Mouse (Mus musculus) heart, embryonic 16.5 days (tissue): ENCODE results near the gene Chst10. TPM values are rescaled to one million over a fixed set of nuclear protein-coding genes. Genes with fewer than 3 reads are reported as not detected.

Experiments used
- ATAC-seq: fragments of 200-750 bp; cut with Nextera tagmentation; replicated peaks from 2 replicates; pipeline ENCODE4 v1.8.0; 2017; ENCODE audit warnings: moderate number of reproducible peaks; ENCODE audit not compliant: insufficient read depth, low FRiP score; ENCODE audit errors: extremely low read depth
- H3K27ac ChIP-seq: fragments of 300-500 bp; sonication (generic); 2 replicates; pipeline ENCODE4 v1.5.1; 2014; ENCODE audit warnings: mild to moderate bottlenecking, low read length, control low read depth, moderate library complexity
- H3K27me3 ChIP-seq: fragments of 300-500 bp; sonication (generic); 2 replicates; pipeline ENCODE4 v1.6.1; 2014; ENCODE audit warnings: low read length, mixed read lengths; ENCODE audit not compliant: control insufficient read depth, insufficient read depth
- H3K36me3 ChIP-seq: fragments of 300-500 bp; sonication (generic); 2 replicates; pipeline ENCODE4 v1.6.1; 2014; ENCODE audit not compliant: control insufficient read depth, insufficient read depth
- H3K4me1 ChIP-seq: fragments of 300-500 bp; sonication (generic); 2 replicates; pipeline ENCODE4 v1.6.1; 2014; ENCODE audit warnings: low read length, mixed read lengths; ENCODE audit not compliant: control insufficient read depth, insufficient read depth
- H3K4me2 ChIP-seq: fragments of 300-500 bp; sonication (generic); 2 replicates; pipeline ENCODE4 v1.6.1; 2014; ENCODE audit warnings: low read depth, mild to moderate bottlenecking, control low read depth, low read length
- H3K4me3 ChIP-seq: fragments of 300-500 bp; sonication (generic); 2 replicates; pipeline ENCODE4 v1.5.1; 2014; ENCODE audit warnings: mild to moderate bottlenecking, control low read depth, low read length
- H3K9ac ChIP-seq: fragments of 300-500 bp; sonication (generic); 2 replicates; pipeline ENCODE4 v1.6.1; 2014; ENCODE audit warnings: low read length, control low read depth
- H3K9me3 ChIP-seq: fragments of 300-500 bp; sonication (generic); replicated peaks from 2 replicates; pipeline ENCODE4 v1.6.1; 2016; ENCODE audit warnings: low read length; ENCODE audit not compliant: control insufficient read depth
- WGBS: fragments of 180-500 bp; shearing (Covaris S2); extraction: QIAGEN DNeasy Blood & Tissue Kit; methylation state at CpG from one replicate; pipeline ENCODE4 v1.1.7; 2014; 5-methylcytosine and 5-hydroxymethylcytosine counted together
- polyA plus RNA-seq: library from polyadenylated mRNA; unstranded; fragments of >200 nt; fragmentation: Nextera tagmentation; extraction: Ambion mirVana; gene quantifications from 2 replicates; pipeline ENCODE4 v1.2.1, GENCODE M21; 2015

The Chst10 gene
- polyA plus RNA-seq, 1 experiment from 2014 or later, result 1.4 TPM

DNA sequence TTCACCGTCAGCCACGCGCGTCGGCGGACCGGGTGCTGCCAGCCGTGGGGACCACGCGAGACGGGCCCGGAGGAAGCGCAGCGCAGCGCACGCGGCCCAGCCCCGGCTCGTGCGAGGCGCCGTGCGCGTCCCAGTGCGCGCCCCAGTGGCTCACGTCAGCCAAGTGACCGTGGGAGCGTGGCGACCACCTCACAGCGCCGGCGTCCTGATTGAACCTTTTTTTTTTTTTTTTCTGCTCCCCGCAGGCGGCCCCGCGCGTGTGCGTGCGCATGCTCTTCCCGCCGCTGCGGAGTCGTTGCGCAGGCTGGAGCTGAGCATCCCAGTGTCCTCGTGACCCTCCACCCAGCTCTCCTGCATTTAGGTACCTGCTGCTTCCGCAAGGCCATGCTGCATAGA lies 61.5 kb downstream of the Chst10 start, which contains the start of gene Lonrf2:
Lonrf2 (minus strand) TSS at position 235 of the 396 bp plus-strand sequence.
- Histone ChIP-seq H3K4me1 (no peaks in the 10 kb centered on the region), H3K27me3 (peaks cover 23% of the 10 kb centered on the region), H3K4me3 (peak within 1 kb of the TSS; percentile 63), H3K9me3 (no peaks in the 10 kb centered on the region), H3K27ac (no peak within 1 kb of the TSS), H3K36me3 (no peaks in the 10 kb centered on the region), H3K4me2 (peak within 1 kb of the TSS; percentile 95), H3K9ac (peak within 1 kb of the TSS; percentile 71)
- 1% methylated on average over 47 of the region's 47 CpGs for whole genome bisulfite sequencing
- ATAC-seq, result peak; percentile 33; the same call in 1 of the 2 replicates

GRCm38 (mm10) chr1:38835568-38836476 lies 62.1 kb downstream of the Chst10 start:
- no peaks in the 10 kb centered on the region for H3K36me3 ChIP-seq
- H3K9ac ChIP-seq, result peak overlapping the region; percentile 71
- peak overlapping the region; percentile 95 for H3K4me2 ChIP-seq
- no peaks in the 10 kb centered on the region for H3K9me3 ChIP-seq
- WGBS, result 2% methylated on average over 103 of the region's 103 CpGs
- no peaks in the 10 kb centered on the region for H3K4me1 ChIP-seq
- H3K4me3 ChIP-seq, result peak overlapping the region; percentile 63
- H3K27me3 ChIP-seq, result peaks cover 23% of the 10 kb centered on the region
- peak; percentile 79 for ATAC-seq
- H3K27ac ChIP-seq, result no peak overlapping the region

GRCm38 (mm10) chr1:38834899-38835298 lies 63.1 kb downstream of the Chst10 start:
- no peak overlapping the region; the same call in 1 of the 2 replicates for H3K4me2 ChIP-seq
- H3K36me3 ChIP-seq, result no peaks in the 10 kb centered on the region
- H3K9ac ChIP-seq, result no peak overlapping the region
- no peaks in the 10 kb centered on the region for H3K4me1 ChIP-seq
- H3K27ac ChIP-seq, result no peak overlapping the region
- ATAC-seq, result no peak
- no peaks in the 10 kb centered on the region for H3K9me3 ChIP-seq
- H3K4me3 ChIP-seq, result no peak overlapping the region
- H3K27me3 ChIP-seq, result peaks cover 23% of the 10 kb centered on the region
- 39% methylated on average over 3 of the region's 3 CpGs for WGBS

DNA sequence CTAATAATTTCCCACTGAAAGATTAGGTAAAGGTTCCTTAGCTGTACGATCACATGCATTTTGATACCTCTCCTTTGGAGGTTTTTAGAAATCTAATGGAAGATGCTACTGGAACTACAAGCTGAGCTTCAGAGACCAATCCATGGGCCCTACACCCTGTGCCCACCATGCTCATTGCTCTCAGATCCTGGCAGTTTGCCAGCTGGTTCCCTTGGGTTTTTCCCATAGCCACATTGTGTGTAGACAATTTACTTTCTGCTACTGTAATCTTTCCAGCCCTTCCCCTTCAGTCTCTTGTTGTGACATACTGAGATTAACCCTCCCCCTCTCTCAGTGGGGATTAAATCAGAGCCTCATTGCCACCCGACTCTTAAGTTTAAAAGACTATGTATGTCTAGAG lies 73.0 kb downstream of the Chst10 start:
- 78% methylated on average over 2 of the region's 2 CpGs for WGBS
- H3K4me3 ChIP-seq, result no peak overlapping the region
- no peak for ATAC-seq
- no peaks in the 10 kb centered on the region for H3K36me3 ChIP-seq
- no peaks in the 10 kb centered on the region for H3K27me3 ChIP-seq
- no peak overlapping the region for H3K4me2 ChIP-seq
- no peak overlapping the region for H3K27ac ChIP-seq
- H3K4me1 ChIP-seq, result no peaks in the 10 kb centered on the region
- H3K9me3 ChIP-seq, result no peaks in the 10 kb centered on the region
- no peak overlapping the region for H3K9ac ChIP-seq

DNA sequence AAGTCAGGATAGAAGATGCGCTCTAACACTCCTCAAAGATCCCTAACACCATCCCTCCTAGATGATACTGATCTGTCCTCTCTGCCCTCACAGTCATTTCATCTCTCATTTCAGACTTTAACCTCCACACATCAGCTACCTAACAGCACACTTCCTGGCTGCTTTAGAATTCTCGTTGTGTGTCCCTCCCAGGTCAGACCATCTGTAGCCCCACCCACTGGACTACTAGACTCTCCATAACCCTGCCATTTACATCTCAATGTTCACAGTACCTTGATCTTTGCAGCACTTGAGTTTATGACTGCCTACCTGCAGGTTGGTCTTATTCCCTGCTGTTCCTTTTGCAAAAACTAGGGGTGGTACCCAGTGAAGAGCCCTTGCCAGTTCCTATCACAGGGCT lies 74.1 kb downstream of the Chst10 start:
- H3K4me1 ChIP-seq, result no peaks in the 10 kb centered on the region
- no peak overlapping the region for H3K27ac ChIP-seq
- H3K4me3 ChIP-seq, result no peak overlapping the region
- no peaks in the 10 kb centered on the region for H3K9me3 ChIP-seq
- H3K36me3 ChIP-seq, result no peaks in the 10 kb centered on the region
- WGBS, result 68% methylated on average over 2 of the region's 2 CpGs
- ATAC-seq, result no peak
- no peak overlapping the region for H3K9ac ChIP-seq
- H3K27me3 ChIP-seq, result no peaks in the 10 kb centered on the region
- no peak overlapping the region for H3K4me2 ChIP-seq

- Histone ChIP-seq H3K27me3 (0 out of 2 replicates have a peak, but pooled peaks cover 2% of the 10 kb centered on the region), H3K4me3 (no peak overlapping the region), H3K9ac (no peak overlapping the region), H3K9me3 (no peaks in the 10 kb centered on the region), H3K4me1 (no peaks in the 10 kb centered on the region), H3K36me3 (no peaks in the 10 kb centered on the region), H3K27ac (no peak overlapping the region), H3K4me2 (no peak overlapping the region)
- ATAC-seq, result no peak
Observed at GRCm38 (mm10) chr1:38819691-38820090, 78.3 kb downstream of the Chst10 start.

DNA sequence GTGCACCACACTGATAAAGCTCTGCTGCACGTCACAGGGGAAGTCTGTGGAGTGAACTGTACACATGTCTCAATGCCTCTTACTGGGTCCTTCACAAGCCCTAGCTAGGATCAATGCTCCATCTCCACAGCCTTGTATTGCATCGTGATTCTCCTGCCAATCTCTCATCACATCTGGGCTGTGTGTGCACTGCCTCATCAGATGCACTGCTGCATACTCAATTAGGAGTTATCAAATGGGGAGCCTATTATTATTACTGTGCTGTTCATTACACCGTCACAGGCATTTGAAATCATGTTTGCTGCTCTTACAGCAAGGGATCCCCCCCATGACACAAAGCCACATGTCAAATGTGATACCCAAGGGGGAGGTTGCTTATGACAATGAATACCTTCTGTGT lies 80.3 kb downstream of the Chst10 start:
- Histone ChIP-seq H3K4me3 (no peak overlapping the region), H3K4me1 (no peaks in the 10 kb centered on the region), H3K4me2 (no peak overlapping the region), H3K9me3 (no peaks in the 10 kb centered on the region), H3K36me3 (0 out of 2 replicates have a peak, but pooled peaks cover 2% of the 10 kb centered on the region), H3K27ac (no peak overlapping the region), H3K9ac (no peak overlapping the region), H3K27me3 (0 out of 2 replicates have a peak, but pooled peaks cover 2% of the 10 kb centered on the region)
- no peak for ATAC-seq
- WGBS, result 69% methylated on average over 3 of the region's 3 CpGs

DNA sequence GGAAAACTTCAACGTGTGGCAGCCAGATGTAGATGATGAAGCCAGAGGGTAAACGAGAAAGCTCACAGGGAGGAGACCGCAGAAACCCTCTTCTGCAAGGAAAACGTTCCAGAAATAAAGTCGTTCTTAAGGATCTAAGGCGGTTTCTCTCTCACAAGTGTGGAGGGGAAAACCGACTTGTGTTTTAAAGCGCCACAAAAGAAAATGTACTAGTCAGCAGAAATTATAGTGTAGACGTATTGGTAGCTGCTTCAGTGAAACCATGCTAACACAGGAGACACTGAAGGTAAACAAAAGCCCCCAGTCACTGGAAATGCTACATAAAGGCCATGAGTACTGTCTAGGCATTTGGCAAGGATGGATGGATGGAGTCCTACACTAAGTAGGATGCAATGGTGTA lies 80.7 kb downstream of the Chst10 start:
- Histone ChIP-seq H3K9me3 (no peaks in the 10 kb centered on the region), H3K4me3 (no peak overlapping the region), H3K27me3 (0 out of 2 replicates have a peak, but pooled peaks cover 2% of the 10 kb centered on the region), H3K9ac (no peak overlapping the region), H3K4me2 (no peak overlapping the region), H3K27ac (no peak overlapping the region), H3K36me3 (peaks cover 2% of the 10 kb centered on the region; the same call in 1 of the 2 replicates), H3K4me1 (no peaks in the 10 kb centered on the region)
- WGBS, result 76% methylated on average over 9 of the region's 9 CpGs
- ATAC-seq, result no peak

DNA sequence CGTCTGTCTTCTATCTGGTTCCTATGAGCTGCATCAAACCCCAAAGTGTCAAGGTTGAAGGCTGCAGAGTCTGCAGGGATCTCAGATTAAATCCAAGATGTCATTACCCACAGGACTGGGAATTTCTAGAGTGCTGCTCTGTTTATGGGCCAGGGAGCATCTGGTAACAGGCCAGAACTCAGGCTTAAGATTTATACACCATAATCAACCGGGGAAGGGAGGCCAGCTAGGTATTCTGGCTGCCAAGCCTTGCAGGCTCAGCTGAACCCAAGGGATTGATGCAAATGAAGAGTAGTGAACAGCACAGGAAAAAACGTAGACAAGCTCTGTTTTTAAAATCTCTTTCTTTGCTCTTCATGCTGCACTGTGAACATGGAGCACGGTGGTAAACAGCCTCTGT lies 81.7 kb downstream of the Chst10 start:
- ATAC-seq, result no peak

More for the DNA sequence above, 81.7 kb downstream of the Chst10 start:
- Histone ChIP-seq H3K36me3 (peaks cover 7% of the 10 kb centered on the region; the same call in 1 of the 2 replicates), H3K4me2 (no peak overlapping the region), H3K27ac (no peak overlapping the region), H3K9me3 (no peaks in the 10 kb centered on the region), H3K4me1 (no peaks in the 10 kb centered on the region), H3K27me3 (0 out of 2 replicates have a peak, but pooled peaks cover 2% of the 10 kb centered on the region), H3K9ac (no peak overlapping the region), H3K4me3 (no peak overlapping the region)
- WGBS, result 52% methylated on average over 4 of the region's 4 CpGs
